Mouse (Mus musculus) E14TG2a.4 (cell line): Measurements from ENCODE around the gene Ebf4.

ENCODE experiments used
- CTCF ChIP-seq: conservative IDR thresholded peaks from 2 replicates; pipeline ENCODE4 v1.5.1; 2014; ENCODE audit warnings: low read length
- POU5F1 ChIP-seq: IDR thresholded peaks from 2 replicates; pipeline ENCODE4 v1.6.1; 2014; ENCODE audit warnings: low read length, borderline replicate concordance

GRCm38 (mm10) chr2:130262398-130262797 is 32.6 kb upstream of the Ebf4 start:
- TF ChIP-seq CTCF (no peak), POU5F1 (no peak)
